Mouse (Mus musculus): ENCODE measurements around the gene Tpm3.

The Tpm3 gene

GRCm38 (mm10) chr3:90134483-90134882 is 62.0 kb downstream of the Tpm3 start:
- no peak for ATAC-seq (ENCODE audit: insufficient number of reproducible peaks, low FRiP score, low TSS enrichment)

GRCm38 (mm10) chr3:90134993-90135392 is 62.5 kb downstream of the Tpm3 start:
- ATAC-seq (ENCODE audit: insufficient number of reproducible peaks, low FRiP score, low TSS enrichment): no peak

GRCm38 (mm10) chr3:90136660-90137059 is 64.2 kb downstream of the Tpm3 start:
- no peak for ATAC-seq (ENCODE audit: insufficient number of reproducible peaks, low FRiP score, low TSS enrichment)

GRCm38 (mm10) chr3:90137606-90138005 is 65.2 kb downstream of the Tpm3 start:
- ATAC-seq (ENCODE audit: insufficient number of reproducible peaks, low FRiP score, low TSS enrichment): no peak

GRCm38 (mm10) chr3:90139962-90140361 is 67.5 kb downstream of the Tpm3 start:
- no peak for ATAC-seq (ENCODE audit: insufficient number of reproducible peaks, low FRiP score, low TSS enrichment)

- no peak for ATAC-seq (ENCODE audit: insufficient number of reproducible peaks, low FRiP score, low TSS enrichment)
Measured at GRCm38 (mm10) chr3:90145461-90145860, 73.0 kb downstream of the Tpm3 start.

GRCm38 (mm10) chr3:90146651-90147050 is 74.2 kb downstream of the Tpm3 start:
- no peak for ATAC-seq (ENCODE audit: insufficient number of reproducible peaks, low FRiP score, low TSS enrichment)
